Mouse (Mus musculus): Measurements from ENCODE around the gene C1galt1. TPM values are rescaled to one million over a fixed set of nuclear protein-coding genes. Genes with fewer than 3 reads are reported as not detected.

The C1galt1 gene
- total and polyA plus RNA-seq, 3 experiments = 13.2 to 14.4 TPM; not detected in 1

GRCm38 (mm10) chr6:7858586-7858985, 13.9 kb downstream of the C1galt1 start:
- peaks cover 33 to 47% of the 10 kb centered on the region in 2 experiments for H3K4me1 ChIP-seq (ENCODE audit: control insufficient read depth in 1 of 2, insufficient read depth in 2 of 2, low read length in 2 of 2)
- H3K27me3 ChIP-seq (ENCODE audit: control insufficient read depth in 1 of 2, insufficient read depth in 2 of 2, low read length in 2 of 2) = no peaks in the 10 kb centered on the region
- TF ChIP-seq BHLHE40 (IDR thresholded peaks at IDR 0.05; ENCODE audit: borderline replicate concordance, low read depth, low read length) (no peak), MXI1 (IDR thresholded peaks at IDR 0.05; ENCODE audit: low read depth, low read length) (no peak), JUND (IDR thresholded peaks at IDR 0.05; ENCODE audit: low read depth, low read length) (peak; percentile 31; the same call in 1 of the 2 replicates)
- H3K9me3 ChIP-seq (replicated peaks; ENCODE audit: insufficient read depth, low read length) = no peaks in the 10 kb centered on the region
- DNase-seq (ENCODE audit: low read depth, low spot score) = no peak
- no peak overlapping the region for H3K4me3 ChIP-seq (ENCODE audit: control insufficient read depth in 1 of 2, insufficient read depth in 1 of 2, low read depth in 2 of 2, low read length in 2 of 2)
- H3K36me3 ChIP-seq (ENCODE audit: control insufficient read depth in 1 of 2, insufficient read depth in 2 of 2, low read length in 2 of 2) = peaks cover 0 to 50% of the 10 kb centered on the region in 2 experiments; a peak in 3 of 4 replicates
- peaks cover 20% of the 10 kb centered on the region for H3K79me2 ChIP-seq (ENCODE audit: control insufficient read depth, insufficient read depth, low read length, poor library complexity)
- H3K27ac ChIP-seq (ENCODE audit: control insufficient read depth, low read depth, low read length) = peak overlapping the region; percentile 78
- H3K9ac ChIP-seq (ENCODE audit: control insufficient read depth, low read depth, low read length, poor library complexity, severe bottlenecking) = no peak overlapping the region

GRCm38 (mm10) chr6:7859161-7859560, 14.5 kb downstream of the C1galt1 start:
- TF ChIP-seq SMC3 (IDR thresholded peaks at IDR 0.05; ENCODE audit: low read depth, low read length) (no peak), ELF1 (IDR thresholded peaks at IDR 0.05; ENCODE audit: low read depth, low read length) (no peak), MXI1 (IDR thresholded peaks at IDR 0.05; ENCODE audit: low read depth, low read length) (no peak), MAX (IDR thresholded peaks at IDR 0.05; ENCODE audit: low read length) (no peak), POLR2AphosphoS2 (IDR thresholded peaks at IDR 0.05; ENCODE audit: low read length) (no peak), USF1 (IDR thresholded peaks at IDR 0.05; ENCODE audit: low read depth, low read length) (no peak; the same call in 1 of the 2 replicates), JUND (IDR thresholded peaks at IDR 0.05; ENCODE audit: low read depth, low read length) (no peak), GABPA (IDR thresholded peaks at IDR 0.05; ENCODE audit: low read depth, low read length) (no peak), ZC3H11A (IDR thresholded peaks at IDR 0.05; ENCODE audit: low read depth, low read length) (no peak), ETS1 (IDR thresholded peaks at IDR 0.05; ENCODE audit: low read depth, low read length) (no peak), TAL1 (IDR thresholded peaks at IDR 0.05; ENCODE audit: low read length) (no peak), NELFE (IDR thresholded peaks at IDR 0.05; ENCODE audit: low read depth, low read length) (no peak), MAFK (IDR thresholded peaks at IDR 0.05; ENCODE audit: borderline replicate concordance, low read depth, low read length) (no peak), BHLHE40 (IDR thresholded peaks at IDR 0.05; ENCODE audit: borderline replicate concordance, low read depth, low read length) (no peak), ZKSCAN1 (IDR thresholded peaks at IDR 0.05; ENCODE audit: low read depth, low read length) (no peak)
- Histone ChIP-seq H3K4me1 (ENCODE audit: control insufficient read depth in 1 of 2, insufficient read depth in 2 of 2, low read length in 2 of 2) (peaks cover 29 to 42% of the 10 kb centered on the region in 2 experiments), H3K79me2 (ENCODE audit: control insufficient read depth, insufficient read depth, low read length, poor library complexity) (peaks cover 17% of the 10 kb centered on the region), H3K36me3 (ENCODE audit: control insufficient read depth in 1 of 2, insufficient read depth in 2 of 2, low read length in 2 of 2) (peaks cover 0 to 46% of the 10 kb centered on the region in 2 experiments), H3K9me3 (replicated peaks; ENCODE audit: insufficient read depth, low read length) (no peaks in the 10 kb centered on the region), H3K4me3 (ENCODE audit: control insufficient read depth in 1 of 2, insufficient read depth in 1 of 2, low read depth in 2 of 2, low read length in 2 of 2) (no peak overlapping the region), H3K27ac (ENCODE audit: control insufficient read depth, low read depth, low read length) (no peak overlapping the region), H3K27me3 (ENCODE audit: control insufficient read depth in 1 of 2, insufficient read depth in 2 of 2, low read length in 2 of 2) (no peaks in the 10 kb centered on the region), H3K9ac (ENCODE audit: control insufficient read depth, low read depth, low read length, poor library complexity, severe bottlenecking) (no peak overlapping the region)
- DNase-seq (ENCODE audit: low read depth, low spot score) = no peak
